Mouse (Mus musculus) B cell, adult 2 months (primary cell): ENCODE measurements at regions not wholly inside any gene's neighbourhood (a gene's known extent, or its start where the extent isn't known, plus 50 kb on each side); places are given as distances from the start of the nearest gene placed in this dataset.

Experiments
- DNase-seq, 2 experiments: peaks; one replicate each; pipeline ENCODE4 v3.0.0; 2022

DNA sequence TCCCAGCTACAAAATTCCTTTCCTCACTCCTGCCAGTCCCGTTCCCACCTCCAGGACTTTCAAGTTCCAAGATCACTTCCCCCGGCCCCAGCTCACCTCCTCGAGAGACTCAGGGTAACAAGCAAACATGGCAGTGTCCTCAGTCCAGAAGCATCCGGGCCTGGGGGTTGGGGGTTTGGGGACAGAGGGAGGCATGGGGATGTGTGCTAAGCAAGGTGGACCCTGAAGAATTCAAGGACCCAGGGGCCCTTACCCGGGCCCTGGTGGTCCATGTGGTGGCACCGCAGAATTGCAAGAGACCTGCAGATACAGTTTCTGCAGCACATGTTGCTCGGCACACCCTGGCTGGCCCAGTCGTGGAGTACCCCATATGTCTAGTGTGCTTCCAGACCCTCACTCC is 269.9 kb upstream of the Ube2e3 start:
- no peak for DNase-seq

GRCm38 (mm10) chr2:78596251-78596650 is 271.7 kb upstream of the Ube2e3 start:
- DNase-seq, result no peak

- DNase-seq, result no peak
These were observed 287.9 kb upstream of the Ube2e3 start for GRCm38 (mm10) chr2:78580013-78580412.

GRCm38 (mm10) chr2:78572492-78572891 is 295.4 kb upstream of the Ube2e3 start:
- DNase-seq, result no peak

- no peak for DNase-seq
These were observed 309.8 kb upstream of the Ube2e3 start for GRCm38 (mm10) chr2:78558128-78558527.

DNA sequence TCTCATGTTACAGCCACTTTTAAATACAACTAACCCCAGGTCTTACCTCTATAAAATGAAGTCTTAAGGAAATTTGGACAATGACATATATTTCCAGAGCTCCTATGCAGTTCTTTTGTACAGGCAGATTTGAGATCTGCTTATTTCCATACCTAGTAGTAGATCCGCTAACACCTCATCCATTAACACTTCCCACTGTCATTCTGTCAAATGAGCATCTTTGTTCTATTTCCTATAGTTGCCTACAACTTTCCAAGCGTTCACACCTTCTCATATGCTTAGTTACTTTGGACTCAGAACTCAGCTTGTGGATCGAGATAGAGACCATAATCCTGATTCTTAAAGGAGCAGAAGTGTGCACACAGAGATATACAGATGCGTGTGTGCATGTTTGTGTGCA is 316.8 kb upstream of the Ube2e3 start:
- DNase-seq, result no peak

DNA sequence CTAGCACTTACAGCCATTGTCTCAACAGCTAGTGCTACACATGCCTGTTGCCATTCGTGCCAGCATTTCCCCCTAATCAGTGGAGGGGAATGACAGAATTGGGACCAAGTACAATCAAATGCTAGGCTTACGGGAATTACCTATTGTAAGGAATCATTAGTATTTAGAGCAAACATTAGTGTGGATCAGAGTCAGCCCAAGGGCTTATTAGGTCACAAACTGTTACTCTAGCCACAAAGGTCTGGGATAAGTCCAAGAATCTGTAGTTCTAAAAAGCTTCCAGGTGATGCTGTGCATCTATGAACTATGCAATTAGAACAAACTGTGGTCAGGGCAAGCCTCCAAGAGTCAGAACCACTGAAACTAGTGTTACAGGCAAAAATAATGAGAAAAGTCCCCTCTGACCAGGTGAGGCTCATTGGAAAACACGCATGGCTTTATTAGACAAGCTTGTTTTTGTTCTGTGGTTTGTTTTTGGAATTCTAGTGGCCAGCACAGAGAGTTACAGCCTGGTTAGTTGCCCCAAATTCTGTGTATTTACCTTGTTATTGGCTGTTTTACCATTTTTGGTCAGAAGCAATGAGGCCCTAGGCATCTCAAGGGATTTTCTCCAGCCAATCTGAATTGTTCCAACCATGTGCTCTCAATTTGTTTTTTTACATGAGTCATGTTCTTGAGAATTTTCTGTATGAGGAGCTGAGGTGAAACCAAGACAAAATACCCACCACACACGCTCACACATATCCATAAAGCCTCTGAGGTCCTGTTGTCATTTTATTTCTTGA is 319.0 kb upstream of the Ube2e3 start:
- DNase-seq, result no peak

DNA sequence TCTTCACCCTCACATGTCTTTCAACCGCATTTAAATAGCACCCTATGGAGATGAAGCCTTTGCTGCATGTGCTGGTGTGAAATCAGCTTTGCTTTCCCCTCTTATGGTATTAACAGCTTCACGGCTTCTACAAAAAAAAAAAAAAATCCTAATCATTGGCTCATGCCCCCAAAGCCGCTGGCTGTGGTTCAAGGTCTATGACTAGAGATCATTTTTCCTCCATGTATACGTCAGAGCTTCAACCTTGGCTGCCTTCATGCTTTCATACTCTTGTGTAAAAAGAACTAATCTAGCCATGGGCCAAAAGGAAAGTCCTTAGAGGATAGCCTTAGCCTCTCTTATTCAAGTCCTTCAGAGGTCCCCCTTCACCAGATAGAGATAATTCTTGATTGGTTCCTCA is 320.6 kb upstream of the Ube2e3 start:
- no peak for DNase-seq

DNA sequence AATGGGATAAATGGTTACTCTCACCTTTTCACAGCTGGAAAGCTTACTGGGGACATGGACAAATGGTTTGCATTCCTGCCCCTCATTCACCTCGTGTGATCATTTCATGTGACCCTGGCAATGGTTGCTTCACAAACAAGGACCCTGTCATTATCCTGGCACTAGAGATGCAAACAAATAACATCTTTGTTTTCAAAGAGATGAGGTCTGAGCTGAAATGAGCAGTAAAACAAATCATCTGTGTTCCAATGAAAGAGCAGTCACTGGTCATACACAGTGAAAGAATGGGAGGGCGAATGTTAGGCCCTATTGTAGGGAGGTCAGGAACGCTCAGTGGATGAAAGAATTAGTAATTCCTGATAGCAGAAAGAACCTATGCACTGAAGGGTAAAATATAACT is 327.5 kb upstream of the Ube2e3 start:
- no peak for DNase-seq

- DNase-seq, result no peak
These were observed 328.2 kb upstream of the Ube2e3 start for GRCm38 (mm10) chr2:78539592-78540300.

- no peak for DNase-seq
These were observed 330.4 kb upstream of the Ube2e3 start for GRCm38 (mm10) chr2:78537574-78537973.

- peak; percentile 1 to 2 for DNase-seq
These were observed 334.0 kb upstream of the Ube2e3 start for GRCm38 (mm10) chr2:78533881-78534280.

- DNase-seq, result no peak
These were observed 337.4 kb upstream of the Ube2e3 start for GRCm38 (mm10) chr2:78530535-78530934.

GRCm38 (mm10) chr2:78520258-78521023 is 347.5 kb upstream of the Ube2e3 start:
- no peak for DNase-seq

DNA sequence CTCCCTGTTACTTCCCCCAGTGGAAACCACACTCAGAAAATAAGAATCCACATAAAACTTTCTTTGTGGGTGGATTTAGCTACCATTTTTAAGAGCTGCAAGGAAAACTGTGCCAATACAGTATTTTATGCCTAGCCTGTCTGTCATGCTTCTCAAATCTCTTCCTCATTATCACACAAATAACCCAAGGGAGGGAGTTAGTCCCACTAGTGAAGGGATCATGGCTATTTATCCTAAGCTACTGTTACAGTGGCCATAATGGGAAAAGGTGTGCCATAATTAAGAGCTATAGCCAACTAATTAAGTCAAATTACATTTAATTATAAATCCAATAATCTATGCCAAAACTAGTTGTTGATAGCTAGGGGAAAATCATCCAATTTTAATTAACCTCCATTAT is 374.8 kb upstream of the Ube2e3 start:
- DNase-seq, result no peak

- no peak for DNase-seq
These were observed 387.9 kb upstream of the Ube2e3 start for GRCm38 (mm10) chr2:78480036-78480435.

GRCm38 (mm10) chr2:78459444-78459843 is 408.5 kb upstream of the Ube2e3 start:
- no peak for DNase-seq

GRCm38 (mm10) chr2:78453411-78453810 is 414.5 kb upstream of the Ube2e3 start:
- no peak for DNase-seq

DNA sequence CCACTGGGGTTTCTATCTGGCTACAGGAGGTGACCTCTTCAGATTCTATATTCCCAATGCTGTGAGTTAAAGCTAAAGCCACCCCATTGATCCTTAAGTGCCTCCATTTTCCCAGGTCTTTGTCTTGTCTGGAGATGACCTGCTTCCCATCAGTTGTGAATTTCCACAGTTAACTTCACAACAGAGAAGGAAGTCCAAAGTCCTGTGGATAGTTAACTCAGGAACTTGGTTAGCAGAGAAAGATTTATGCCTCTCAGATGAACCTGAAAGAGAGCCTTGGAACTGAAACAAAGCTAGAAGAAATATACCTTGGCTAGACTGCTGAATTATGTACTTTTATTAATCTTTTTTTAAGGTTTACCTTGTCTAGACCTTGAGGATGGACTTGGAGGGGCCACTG is 431.1 kb upstream of the Ube2e3 start:
- DNase-seq, result no peak

- no peak for DNase-seq
These were observed 432.9 kb upstream of the Ube2e3 start for GRCm38 (mm10) chr2:78435071-78435470.

DNA sequence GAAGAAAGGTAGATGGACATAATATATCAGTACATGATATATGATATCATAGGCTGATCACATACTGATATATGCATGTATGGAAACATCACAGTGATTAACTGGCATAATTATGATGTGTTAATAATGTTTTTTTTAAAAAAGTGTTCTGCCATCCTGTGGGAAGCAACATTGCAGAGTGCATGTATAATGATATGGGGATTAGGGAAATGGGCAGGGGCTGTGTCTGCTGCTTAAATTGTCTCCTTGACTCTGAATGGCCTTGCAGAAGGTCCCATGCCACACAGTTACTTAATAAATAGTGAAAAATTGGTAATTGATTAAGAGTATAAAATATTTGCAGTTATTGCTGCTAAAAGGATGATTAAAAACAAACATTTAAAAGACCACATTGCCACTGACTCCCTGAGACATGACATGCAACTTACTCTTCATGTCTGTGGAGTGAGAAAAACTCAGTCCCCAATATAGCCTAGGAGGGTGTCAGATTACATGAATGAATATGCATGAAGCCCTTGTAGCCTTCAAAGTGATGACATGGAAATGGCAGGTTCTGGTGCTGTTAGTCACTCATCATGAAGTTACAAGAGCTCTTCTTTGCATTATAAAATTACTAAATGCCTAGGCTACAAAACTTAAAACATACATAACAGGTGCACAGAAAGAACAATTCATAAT is 440.1 kb upstream of the Ube2e3 start:
- DNase-seq, result no peak

GRCm38 (mm10) chr2:78418561-78419338 is 449.2 kb upstream of the Ube2e3 start:
- DNase-seq, result no peak
